Mouse (Mus musculus) cerebellum, postnatal 36 days (tissue): ENCODE measurements around the gene Angpt4.

ENCODE experiments used
- DNase-seq, 2 experiments: peaks; one replicate each; pipeline ENCODE4 v3.0.0; 2021 to 2022; ENCODE audit warnings: mixed read lengths in 2 of 2

Angpt4 gene

GRCm38 (mm10) chr2:151985426-151986172, 74.6 kb downstream of the Angpt4 start:
- no peak for DNase-seq

GRCm38 (mm10) chr2:151986958-151987357, 75.9 kb downstream of the Angpt4 start:
- no peak for DNase-seq

- no peak for DNase-seq
These were observed 78.0 kb downstream of the Angpt4 start for GRCm38 (mm10) chr2:151988978-151989377.

- peak; percentile 34 to 51 for DNase-seq
These were observed 80.0 kb downstream of the Angpt4 start for GRCm38 (mm10) chr2:151990985-151991394.

DNA sequence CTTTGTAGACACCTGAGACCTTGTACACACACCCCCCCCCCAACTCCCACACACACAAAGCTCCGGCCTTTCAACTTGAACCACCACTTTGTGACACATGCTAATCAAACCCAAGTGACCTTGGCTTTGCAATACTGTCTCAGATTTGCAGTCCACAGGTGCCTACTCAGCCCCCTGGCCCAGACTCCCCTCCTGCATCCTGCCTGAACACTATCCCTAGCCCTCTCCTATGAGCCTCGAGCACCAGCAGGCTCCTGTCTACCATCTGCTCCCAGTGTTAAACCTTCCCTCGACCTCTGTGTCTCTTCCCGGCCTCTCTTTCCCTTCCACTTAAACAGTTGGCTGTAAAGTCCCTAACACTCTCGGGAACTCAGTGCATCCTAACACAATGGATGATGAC, 80.4 kb downstream of the Angpt4 start:
- DNase-seq = no peak

DNA sequence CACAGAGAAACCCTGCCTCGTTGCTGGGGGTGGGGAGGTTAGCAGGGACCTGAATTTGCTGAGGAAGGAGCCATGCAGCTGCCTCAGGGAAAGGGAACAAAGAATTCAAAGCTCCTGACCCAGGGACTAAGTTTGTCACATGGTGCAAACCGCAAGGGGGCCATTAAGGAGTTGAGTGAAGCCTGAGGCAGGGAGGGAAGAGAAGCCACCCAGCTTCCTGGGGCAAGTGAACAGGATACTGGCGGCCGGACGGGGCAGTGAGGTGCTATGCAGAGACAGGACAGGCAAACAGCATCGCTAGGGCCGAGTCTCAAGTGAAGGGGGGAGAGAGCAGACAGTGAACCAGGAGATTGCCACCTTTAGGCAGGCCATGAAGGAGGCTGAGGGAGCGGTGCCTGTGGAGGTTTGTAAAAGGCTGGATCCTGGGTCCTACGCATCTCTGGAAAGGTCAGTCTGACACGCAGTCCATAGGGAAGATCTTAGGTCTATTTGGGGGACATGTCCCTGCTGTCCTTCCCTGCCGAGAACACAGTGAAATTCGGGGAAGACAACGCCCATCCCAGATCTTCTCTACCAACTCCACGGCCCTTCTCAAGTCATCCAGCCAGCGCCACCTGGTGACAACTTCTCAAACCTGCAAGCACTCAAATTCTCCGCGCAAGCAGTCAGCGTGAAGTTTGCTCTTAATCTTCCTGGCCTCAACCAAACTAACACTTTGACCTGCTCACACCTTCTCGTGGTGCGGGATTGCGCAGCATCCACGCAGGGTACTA, 83.5 kb downstream of the Angpt4 start:
- DNase-seq = peak; percentile 74 to 75
